Mouse (Mus musculus): Measurements from ENCODE around the gene Cbx2. TPM values are rescaled to one million over a fixed set of nuclear protein-coding genes. Genes with fewer than 3 reads are reported as not detected.

The Cbx2 gene
- polyA plus RNA-seq, 1 experiment from 2014 or later: 65.0 TPM

- WGBS: 90% methylated on average over 10 of the region's 10 CpGs
- Histone ChIP-seq H3K36me3 (ENCODE audit: control insufficient read depth, insufficient read depth, low read length) (no peaks in the 10 kb centered on the region), H3K4me1 (ENCODE audit: control insufficient read depth, insufficient read depth, low read length) (0 out of 2 replicates have a peak, but pooled peaks cover 4% of the 10 kb centered on the region), H3K4me3 (ENCODE audit: low read depth, low read length) (no peak within 1 kb of the TSS), H3K27me3 (ENCODE audit: control insufficient read depth, insufficient read depth, low read length) (no peaks in the 10 kb centered on the region), H3K27ac (ENCODE audit: low read depth, low read length) (no peak within 1 kb of the TSS), H3K4me2 (ENCODE audit: low read depth) (no peak within 1 kb of the TSS), H3K9me3 (ENCODE audit: control insufficient read depth, low read length) (no peaks in the 10 kb centered on the region), H3K9ac (ENCODE audit: low read length) (no peak within 1 kb of the TSS)
- DNase-seq (ENCODE audit: low spot score): no peak
- ATAC-seq (ENCODE audit: insufficient read depth, low FRiP score, low TSS enrichment): no peak
Observed at GRCm38 (mm10) chr11:118987999-118988398, 34.8 kb upstream of the Cbx2 start, which contains the start of gene Enpp7. Gene Enpp7 (plus strand): TSS chr11:118988188.

DNA sequence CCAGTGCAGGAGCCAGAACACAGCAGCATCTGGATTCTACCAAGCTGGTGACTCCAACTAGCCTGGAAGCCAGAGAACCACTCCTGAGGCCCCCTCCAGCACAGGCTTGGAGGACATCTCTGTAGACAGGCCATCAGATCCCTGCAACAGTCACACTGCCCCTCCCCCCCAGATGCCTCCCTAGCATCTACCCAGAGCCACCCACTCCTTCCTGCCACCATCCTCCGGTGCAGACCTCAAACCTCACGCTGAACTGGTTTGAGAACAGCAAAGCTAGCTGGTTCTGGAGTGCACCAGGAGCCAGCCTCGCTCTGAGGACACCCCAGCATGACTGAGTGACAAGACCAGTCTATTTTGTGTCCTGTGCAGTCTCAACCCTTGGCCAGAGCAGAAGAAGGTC, 30.0 kb upstream of the Cbx2 start:
- Histone ChIP-seq H3K4me2 (ENCODE audit: low read depth) (no peak overlapping the region), H3K27ac (ENCODE audit: low read depth, low read length) (no peak overlapping the region), H3K4me3 (ENCODE audit: low read depth, low read length) (no peak overlapping the region), H3K9me3 (ENCODE audit: control insufficient read depth, low read length) (no peaks in the 10 kb centered on the region), H3K27me3 (ENCODE audit: control insufficient read depth, insufficient read depth, low read length) (no peaks in the 10 kb centered on the region), H3K4me1 (ENCODE audit: control insufficient read depth, insufficient read depth, low read length) (0 out of 2 replicates have a peak, but pooled peaks cover 2% of the 10 kb centered on the region), H3K36me3 (ENCODE audit: control insufficient read depth, insufficient read depth, low read length) (no peaks in the 10 kb centered on the region), H3K9ac (ENCODE audit: low read length) (no peak overlapping the region)
- DNase-seq (ENCODE audit: low spot score): no peak
- 75% methylated on average over 3 of the region's 3 CpGs for WGBS
- ATAC-seq (ENCODE audit: insufficient read depth, low FRiP score, low TSS enrichment): no peak

DNA sequence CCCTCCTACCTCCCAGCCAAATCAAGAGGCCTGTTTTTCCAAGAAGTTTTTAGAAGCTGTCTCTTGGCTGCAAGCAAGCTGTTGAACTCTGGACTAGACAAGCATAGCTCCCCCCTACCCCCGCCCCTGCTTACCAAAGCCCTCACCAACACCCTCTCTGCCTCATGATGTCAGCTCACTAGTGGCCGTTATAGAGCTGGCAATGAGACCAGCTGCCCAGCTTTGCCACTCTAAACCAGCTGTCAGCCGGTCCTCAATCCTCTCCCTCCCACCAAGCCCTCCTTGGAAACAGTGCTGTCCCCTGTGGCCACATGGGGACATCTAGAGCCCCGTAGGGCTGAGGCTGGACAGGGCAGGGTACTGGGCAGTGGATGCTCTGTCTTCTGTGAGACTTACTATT, 27.3 kb upstream of the Cbx2 start:
- no peak overlapping the region for H3K4me3 ChIP-seq (ENCODE audit: low read depth, low read length)
- H3K36me3 ChIP-seq (ENCODE audit: control insufficient read depth, insufficient read depth, low read length): no peaks in the 10 kb centered on the region
- WGBS: 37% methylated on average over 4 of the region's 4 CpGs
- peaks cover 11% of the 10 kb centered on the region; the same call in 1 of the 2 replicates for H3K4me1 ChIP-seq (ENCODE audit: control insufficient read depth, insufficient read depth, low read length)
- no peak overlapping the region for H3K27ac ChIP-seq (ENCODE audit: low read depth, low read length)
- DNase-seq (ENCODE audit: low spot score) (no peak), ATAC-seq (ENCODE audit: insufficient read depth, low FRiP score, low TSS enrichment) (no peak)
- no peak overlapping the region for H3K4me2 ChIP-seq (ENCODE audit: low read depth)
- H3K27me3 ChIP-seq (ENCODE audit: control insufficient read depth, insufficient read depth, low read length): no peaks in the 10 kb centered on the region
- H3K9me3 ChIP-seq (ENCODE audit: control insufficient read depth, low read length): no peaks in the 10 kb centered on the region
- no peak overlapping the region for H3K9ac ChIP-seq (ENCODE audit: low read length)

DNA sequence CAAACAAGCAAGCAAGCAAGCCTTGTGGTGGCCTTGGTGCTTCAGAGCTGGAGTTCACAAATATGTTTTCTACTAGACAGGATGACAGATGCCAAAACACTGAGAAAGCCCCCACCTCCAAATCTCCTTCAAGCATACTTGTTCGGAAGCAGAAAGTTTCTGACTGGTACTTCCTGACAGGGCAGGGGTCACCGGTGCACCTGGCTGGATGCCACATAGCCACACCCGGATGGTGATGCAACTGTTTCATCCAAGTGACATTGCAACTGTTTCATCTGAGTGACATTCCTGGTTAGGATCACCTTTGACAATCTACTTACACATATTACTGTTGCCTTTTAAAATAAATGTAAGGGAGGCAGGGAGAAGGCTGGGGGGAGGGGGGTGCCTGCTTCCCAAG, 25.6 kb upstream of the Cbx2 start:
- no peak overlapping the region for H3K27ac ChIP-seq (ENCODE audit: low read depth, low read length)
- ATAC-seq (ENCODE audit: insufficient read depth, low FRiP score, low TSS enrichment): no peak
- WGBS: 88% methylated on average over 3 of the region's 3 CpGs
- no peaks in the 10 kb centered on the region for H3K9me3 ChIP-seq (ENCODE audit: control insufficient read depth, low read length)
- H3K9ac ChIP-seq (ENCODE audit: low read length): no peak overlapping the region
- H3K4me1 ChIP-seq (ENCODE audit: control insufficient read depth, insufficient read depth, low read length): peaks cover 11% of the 10 kb centered on the region; the same call in 1 of the 2 replicates
- no peak overlapping the region for H3K4me2 ChIP-seq (ENCODE audit: low read depth)
- DNase-seq (ENCODE audit: low spot score): no peak
- H3K36me3 ChIP-seq (ENCODE audit: control insufficient read depth, insufficient read depth, low read length): no peaks in the 10 kb centered on the region
- no peak overlapping the region for H3K4me3 ChIP-seq (ENCODE audit: low read depth, low read length)
- 0 out of 2 replicates have a peak, but pooled peaks cover 4% of the 10 kb centered on the region for H3K27me3 ChIP-seq (ENCODE audit: control insufficient read depth, insufficient read depth, low read length)

DNA sequence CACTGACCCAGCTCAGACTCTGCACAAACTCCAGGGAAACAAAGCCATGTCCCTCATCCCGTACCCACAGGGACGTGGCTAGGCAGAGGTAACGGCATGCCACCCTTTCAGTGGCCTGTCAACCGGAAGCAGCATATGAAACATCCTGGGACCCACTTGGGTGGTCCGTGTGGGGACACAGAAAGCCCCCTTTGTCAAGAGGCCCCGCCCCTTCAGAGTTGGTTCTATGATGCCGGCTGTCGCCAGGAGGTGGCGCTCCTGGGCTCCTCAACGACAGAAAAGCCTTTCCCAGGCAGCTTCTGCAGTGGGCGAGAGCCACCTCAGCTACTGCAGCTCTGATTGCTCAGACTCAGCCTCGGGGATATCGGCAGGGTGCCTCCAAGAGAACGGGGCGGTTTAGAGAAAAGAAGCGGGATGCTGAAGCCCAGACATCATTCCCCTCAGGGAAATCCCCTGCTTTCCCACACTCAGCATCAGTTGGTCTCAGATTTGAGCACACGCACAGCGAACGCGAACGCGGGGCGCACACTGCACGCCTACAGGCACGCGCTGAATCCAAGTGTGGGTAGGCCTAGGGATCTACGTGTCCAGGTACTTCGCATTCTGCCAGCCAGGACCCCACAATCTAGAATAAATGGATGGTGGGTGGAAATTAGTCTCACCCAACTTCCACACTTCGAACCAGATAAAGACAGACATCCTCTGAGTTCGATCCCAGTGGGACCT, 24.1 kb upstream of the Cbx2 start:
- peak; percentile 96 for DNase-seq (ENCODE audit: low spot score)
- H3K4me2 ChIP-seq (ENCODE audit: low read depth): peak overlapping the region; percentile 29
- 0 out of 2 replicates have a peak overlapping the region, but pooled peaks have one; percentile 8 for H3K4me3 ChIP-seq (ENCODE audit: low read depth, low read length)
- peak; percentile 81 for ATAC-seq (ENCODE audit: insufficient read depth, low FRiP score, low TSS enrichment)
- H3K27me3 ChIP-seq (ENCODE audit: control insufficient read depth, insufficient read depth, low read length): 0 out of 2 replicates have a peak, but pooled peaks cover 4% of the 10 kb centered on the region
- H3K27ac ChIP-seq (ENCODE audit: low read depth, low read length): peak overlapping the region; percentile 30; the same call in 1 of the 2 replicates
- WGBS: 9% methylated on average over 30 of the region's 30 CpGs
- H3K9me3 ChIP-seq (ENCODE audit: control insufficient read depth, low read length): no peaks in the 10 kb centered on the region
- H3K4me1 ChIP-seq (ENCODE audit: control insufficient read depth, insufficient read depth, low read length): peaks cover 11% of the 10 kb centered on the region; the same call in 1 of the 2 replicates
- H3K36me3 ChIP-seq (ENCODE audit: control insufficient read depth, insufficient read depth, low read length): no peaks in the 10 kb centered on the region
- H3K9ac ChIP-seq (ENCODE audit: low read length): peak overlapping the region; percentile 5; the same call in 1 of the 2 replicates

GRCm38 (mm10) chr11:118999361-118999804, 23.4 kb upstream of the Cbx2 start:
- Histone ChIP-seq H3K4me3 (ENCODE audit: low read depth, low read length) (no peak overlapping the region), H3K9ac (ENCODE audit: low read length) (no peak overlapping the region), H3K9me3 (ENCODE audit: control insufficient read depth, low read length) (no peaks in the 10 kb centered on the region), H3K36me3 (ENCODE audit: control insufficient read depth, insufficient read depth, low read length) (no peaks in the 10 kb centered on the region), H3K4me2 (ENCODE audit: low read depth) (peak overlapping the region; percentile 29), H3K27me3 (ENCODE audit: control insufficient read depth, insufficient read depth, low read length) (0 out of 2 replicates have a peak, but pooled peaks cover 4% of the 10 kb centered on the region), H3K27ac (ENCODE audit: low read depth, low read length) (no peak overlapping the region; the same call in 1 of the 2 replicates), H3K4me1 (ENCODE audit: control insufficient read depth, insufficient read depth, low read length) (peaks cover 11% of the 10 kb centered on the region; the same call in 1 of the 2 replicates)
- peak; percentile 67 for DNase-seq (ENCODE audit: low spot score)
- ATAC-seq (ENCODE audit: insufficient read depth, low FRiP score, low TSS enrichment): peak; percentile 59
- 4% methylated on average over 26 of the region's 26 CpGs for WGBS

DNA sequence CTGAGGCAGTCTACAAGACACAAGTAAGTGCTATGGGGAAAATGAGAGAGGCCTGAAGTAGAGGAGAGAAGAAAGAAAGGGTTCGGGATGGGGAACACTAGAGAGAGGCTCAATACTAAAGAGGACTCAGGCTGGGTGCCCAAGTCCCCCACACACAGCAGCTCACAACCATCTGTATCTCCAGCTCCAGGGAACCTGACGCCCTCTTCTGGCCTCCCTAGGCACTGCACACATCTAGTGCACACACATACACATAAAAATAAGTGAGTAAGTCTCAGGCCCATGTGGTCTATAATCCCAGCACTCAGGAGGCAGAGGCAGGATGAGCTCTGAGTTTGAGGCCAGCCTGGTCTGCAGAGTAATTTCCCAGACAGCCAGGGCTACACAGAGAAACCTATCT, 21.9 kb upstream of the Cbx2 start:
- peaks cover 9% of the 10 kb centered on the region; the same call in 1 of the 2 replicates for H3K4me1 ChIP-seq (ENCODE audit: control insufficient read depth, insufficient read depth, low read length)
- ATAC-seq (ENCODE audit: insufficient read depth, low FRiP score, low TSS enrichment) (no peak), DNase-seq (ENCODE audit: low spot score) (no peak)
- H3K36me3 ChIP-seq (ENCODE audit: control insufficient read depth, insufficient read depth, low read length): no peaks in the 10 kb centered on the region
- no peak overlapping the region for H3K9ac ChIP-seq (ENCODE audit: low read length)
- WGBS: 71% methylated on average over 2 of the region's 2 CpGs
- no peak overlapping the region for H3K27ac ChIP-seq (ENCODE audit: low read depth, low read length)
- H3K27me3 ChIP-seq (ENCODE audit: control insufficient read depth, insufficient read depth, low read length): 0 out of 2 replicates have a peak, but pooled peaks cover 4% of the 10 kb centered on the region
- no peak overlapping the region for H3K4me2 ChIP-seq (ENCODE audit: low read depth)
- H3K9me3 ChIP-seq (ENCODE audit: control insufficient read depth, low read length): no peaks in the 10 kb centered on the region
- H3K4me3 ChIP-seq (ENCODE audit: low read depth, low read length): no peak overlapping the region

DNA sequence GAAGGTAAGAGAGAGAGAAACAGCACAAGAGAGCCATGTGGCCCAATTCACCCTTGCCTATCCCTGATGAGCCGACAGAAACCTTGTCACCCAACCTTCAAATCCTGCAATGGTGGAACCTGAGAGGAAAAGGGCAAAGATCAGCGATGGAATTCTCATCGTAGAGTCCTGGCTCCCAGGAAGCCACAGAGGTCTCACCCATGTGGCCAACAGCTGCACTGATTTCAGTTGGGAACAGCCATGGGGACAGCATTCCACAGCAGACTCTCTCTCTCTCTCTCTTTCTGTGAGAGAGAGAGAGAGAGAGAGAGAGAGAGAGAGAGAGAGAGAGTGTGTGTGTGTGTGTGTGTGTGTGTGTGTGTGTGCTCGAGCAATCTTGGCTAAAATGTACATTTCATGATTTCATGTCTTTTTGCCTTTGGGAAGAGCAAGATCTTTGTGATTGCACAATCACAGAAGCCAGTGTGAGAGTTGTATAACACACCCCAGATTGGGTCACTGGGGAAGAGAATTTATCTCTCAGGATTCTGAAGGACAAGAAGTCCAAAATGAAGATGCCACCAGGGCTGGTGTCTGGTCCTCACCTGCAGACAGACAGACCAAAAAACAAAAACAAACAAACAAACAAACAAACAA, 21.2 kb upstream of the Cbx2 start:
- Histone ChIP-seq H3K4me1 (ENCODE audit: control insufficient read depth, insufficient read depth, low read length) (peaks cover 9% of the 10 kb centered on the region; the same call in 1 of the 2 replicates), H3K4me3 (ENCODE audit: low read depth, low read length) (no peak overlapping the region), H3K4me2 (ENCODE audit: low read depth) (no peak overlapping the region), H3K36me3 (ENCODE audit: control insufficient read depth, insufficient read depth, low read length) (no peaks in the 10 kb centered on the region), H3K9ac (ENCODE audit: low read length) (no peak overlapping the region), H3K9me3 (ENCODE audit: control insufficient read depth, low read length) (no peaks in the 10 kb centered on the region), H3K27me3 (ENCODE audit: control insufficient read depth, insufficient read depth, low read length) (0 out of 2 replicates have a peak, but pooled peaks cover 4% of the 10 kb centered on the region), H3K27ac (ENCODE audit: low read depth, low read length) (no peak overlapping the region)
- 59% methylated on average over 4 of the region's 4 CpGs for WGBS
- ATAC-seq (ENCODE audit: insufficient read depth, low FRiP score, low TSS enrichment) (no peak), DNase-seq (ENCODE audit: low spot score) (no peak)

Measured in neural tube, embryonic 11.5 days (tissue).